Mouse (Mus musculus) spleen, adult 10 weeks (tissue): ENCODE measurements around the gene Vmn2r12. TPM values are rescaled to one million over a fixed set of nuclear protein-coding genes. Genes with fewer than 3 reads are reported as not detected.

ENCODE experiments used
- polyA plus RNA-seq: library from polyadenylated mRNA; stranded (reverse); fragments of 350-450 nt; fragmentation: Illumina TruSeq; extraction: RNeasy Lipid Tissue Mini Kit (QIAGEN cat#74804); gene quantifications from one replicate; pipeline ENCODE4 v1.2.3, GENCODE M21; 2015; ENCODE audit warnings: low replicate concordance; ENCODE audit not compliant: insufficient read depth

Gene Vmn2r12
- not detected for polyA plus RNA-seq

GRCm38 (mm10) chr5:109097850-109098249, at the start of gene Vmn2r12:
TSS of gene Vmn2r12 (minus strand) at chr5:109097950.

GRCm38 (mm10) chr5:109059469-109059868, 38.3 kb downstream of the Vmn2r12 start, which contains the start of gene Vmn2r11:
TSS of gene Vmn2r11 (minus strand) at chr5:109059569.

Other genes with a start within 250 kb of the Vmn2r12 start
- gene Vmn2r9, start 245.3 kb downstream of the Vmn2r12 start, polyA plus RNA-seq: not detected
- not detected for gene Vmn2r10, start 91.4 kb downstream of the Vmn2r12 start, polyA plus RNA-seq
- not detected for gene Vmn2r11, start 38.4 kb downstream of the Vmn2r12 start, polyA plus RNA-seq
- gene Vmn2r13, start 94.2 kb upstream of the Vmn2r12 start, polyA plus RNA-seq: not detected
- gene Vmn2r14, start 126.8 kb upstream of the Vmn2r12 start, polyA plus RNA-seq: not detected
- not detected for gene Vmn2r15, start 199.7 kb upstream of the Vmn2r12 start, polyA plus RNA-seq
- not detected for gene Vmn2r16, start 232.2 kb upstream of the Vmn2r12 start, polyA plus RNA-seq